Mouse (Mus musculus) liver, embryonic 16.5 days (tissue): ENCODE results near the gene S100a8. TPM values are rescaled to one million over a fixed set of nuclear protein-coding genes. Genes with fewer than 3 reads are reported as not detected.

ENCODE experiments used
- ATAC-seq: fragments of 200-750 bp; cut with Nextera tagmentation; 2 replicates; pipeline ENCODE4 v1.8.0; 2017; ENCODE audit warnings: low read depth, mild to moderate bottlenecking, moderate number of reproducible peaks, moderate library complexity
- H3K27ac ChIP-seq: fragments of 300-500 bp; sonication (generic); 2 replicates; pipeline ENCODE4 v1.5.1; 2014; ENCODE audit warnings: mild to moderate bottlenecking, low read length
- H3K27me3 ChIP-seq: fragments of 300-500 bp; sonication (generic); 2 replicates; pipeline ENCODE4 v1.6.1; 2014; ENCODE audit warnings: low read depth, low read length, mixed read lengths; ENCODE audit not compliant: control insufficient read depth, insufficient read depth
- H3K36me3 ChIP-seq: fragments of 300-500 bp; sonication (generic); 2 replicates; pipeline ENCODE4 v1.6.1; 2014; ENCODE audit warnings: mild to moderate bottlenecking; ENCODE audit not compliant: control insufficient read depth, insufficient read depth
- H3K4me1 ChIP-seq: fragments of 300-500 bp; sonication (generic); 2 replicates; pipeline ENCODE4 v1.6.1; 2014; ENCODE audit warnings: low read depth, low read length, mixed read lengths; ENCODE audit not compliant: control insufficient read depth
- H3K4me2 ChIP-seq: fragments of 300-500 bp; sonication (generic); 2 replicates; pipeline ENCODE4 v1.6.1; 2014; ENCODE audit warnings: low read depth, low read length, mixed read lengths
- H3K4me3 ChIP-seq: fragments of 300-500 bp; sonication (generic); 2 replicates; pipeline ENCODE4 v1.5.1; 2014; ENCODE audit warnings: low read depth, mild to moderate bottlenecking, low read length
- H3K9ac ChIP-seq: fragments of 300-500 bp; sonication (generic); 2 replicates; pipeline ENCODE4 v1.6.1; 2014; ENCODE audit warnings: low read depth, low read length
- H3K9me3 ChIP-seq: fragments of 300-500 bp; sonication (generic); replicated peaks from 2 replicates; pipeline ENCODE4 v1.6.1; 2016; ENCODE audit warnings: low read length; ENCODE audit not compliant: control insufficient read depth
- WGBS: fragments of 180-500 bp; shearing (Covaris S2); extraction: QIAGEN DNeasy Blood & Tissue Kit; methylation state at CpG from one replicate; pipeline ENCODE4 v1.1.7; 2014; ENCODE audit not compliant: insufficient replicate concordance; 5-methylcytosine and 5-hydroxymethylcytosine counted together
- polyA plus RNA-seq: library from polyadenylated mRNA; unstranded; fragments of >200 nt; fragmentation: Nextera tagmentation; extraction: Ambion mirVana; gene quantifications from 2 replicates; pipeline ENCODE4 v1.2.1, GENCODE M21; 2015

The S100a8 gene
- polyA plus RNA-seq, 1 experiment from 2014 or later: 2,791 TPM

DNA sequence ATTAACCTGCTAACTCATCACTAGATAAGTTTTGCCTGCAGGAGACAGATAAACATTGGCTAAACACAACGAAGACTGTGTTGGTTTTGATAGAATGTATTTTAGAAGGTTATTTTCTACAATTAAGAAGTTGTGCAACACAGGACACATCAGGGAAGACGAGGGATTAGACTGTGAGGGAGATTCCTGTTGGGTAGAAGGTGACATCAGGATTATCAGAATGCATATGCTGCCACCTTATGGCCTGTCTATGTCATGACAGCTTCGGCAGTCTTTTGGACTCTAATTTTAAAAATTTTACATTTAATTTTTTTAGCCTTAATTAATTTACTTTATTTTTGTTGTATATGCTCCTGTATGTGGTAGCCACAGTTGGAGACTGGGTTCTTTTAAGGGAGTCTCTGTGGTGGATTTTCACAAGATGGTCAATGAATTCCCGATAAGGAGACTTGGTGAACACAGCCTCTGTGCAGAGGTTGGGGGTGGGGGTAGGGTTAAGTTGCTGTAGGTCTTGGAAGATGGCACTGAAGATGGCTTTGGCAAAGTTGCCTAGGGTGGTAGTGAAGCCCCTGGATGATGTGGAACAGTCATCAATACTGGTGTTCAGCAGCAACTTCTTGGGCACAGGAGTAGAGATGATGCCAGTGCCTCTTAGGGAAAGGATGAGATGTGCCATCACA lies 39.9 kb downstream of the S100a8 start:
- no peaks in the 10 kb centered on the region for H3K9me3 ChIP-seq
- no peak overlapping the region for H3K4me3 ChIP-seq
- H3K9ac ChIP-seq: no peak overlapping the region
- no peak overlapping the region for H3K27ac ChIP-seq
- WGBS: 14% methylated on average over 4 of the region's 4 CpGs
- H3K36me3 ChIP-seq: no peaks in the 10 kb centered on the region
- no peak overlapping the region for H3K4me2 ChIP-seq
- no peaks in the 10 kb centered on the region for H3K27me3 ChIP-seq
- no peaks in the 10 kb centered on the region for H3K4me1 ChIP-seq
- no peak for ATAC-seq

DNA sequence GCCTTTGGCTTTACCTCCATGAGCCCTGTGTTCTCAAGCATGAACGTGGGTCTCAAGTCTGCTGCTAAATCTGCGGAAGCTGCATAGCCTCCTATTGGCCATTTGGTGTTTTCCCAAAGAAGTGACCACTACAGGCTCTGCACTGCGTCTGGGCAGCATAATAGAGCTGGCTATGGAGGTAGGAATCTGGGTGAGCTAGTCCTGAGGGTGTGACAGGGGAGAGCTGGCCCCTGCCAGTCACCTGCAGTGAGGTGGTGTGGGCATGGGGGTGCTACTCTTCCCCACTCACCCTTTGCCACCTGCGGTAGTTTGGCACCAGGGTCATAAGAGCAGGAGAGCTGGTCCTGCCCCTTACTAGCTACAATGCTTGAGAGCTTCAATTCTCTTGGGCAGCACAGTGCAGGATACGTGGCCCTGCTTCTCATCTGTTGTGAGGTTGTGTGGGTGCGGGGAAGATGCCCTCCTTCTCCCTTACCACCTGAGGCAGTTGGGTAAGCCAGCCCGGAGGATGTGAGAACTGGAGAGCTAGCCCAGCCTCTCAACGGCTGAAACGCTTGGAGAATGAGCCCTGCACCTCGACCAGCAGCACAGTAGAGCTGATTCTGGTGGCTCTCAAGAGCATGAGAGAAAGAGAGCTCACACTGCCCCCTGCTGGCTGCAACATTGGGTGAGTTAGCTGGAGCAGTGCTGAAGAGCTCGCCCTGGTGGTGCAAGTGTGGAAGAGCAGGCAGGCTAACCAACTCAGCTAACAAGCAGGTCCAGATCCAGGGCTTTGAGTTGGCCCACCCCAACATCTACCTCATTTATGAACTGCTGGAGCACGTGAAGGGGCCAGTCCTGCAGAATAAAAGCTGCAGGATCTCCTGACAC lies 41.0 kb downstream of the S100a8 start:
- no peaks in the 10 kb centered on the region for H3K9me3 ChIP-seq
- H3K27me3 ChIP-seq: no peaks in the 10 kb centered on the region
- H3K4me3 ChIP-seq: no peak overlapping the region
- ATAC-seq: peak; percentile 19; the same call in 1 of the 2 replicates
- no peak overlapping the region for H3K27ac ChIP-seq
- WGBS: 36% methylated on average over 12 of the region's 12 CpGs
- H3K4me2 ChIP-seq: no peak overlapping the region
- no peak overlapping the region for H3K9ac ChIP-seq
- H3K4me1 ChIP-seq: no peaks in the 10 kb centered on the region
- H3K36me3 ChIP-seq: no peaks in the 10 kb centered on the region

Other genes with a start within 250 kb of the S100a8 start
- 6.7 and 7.2 TPM in 2 replicates for gene Ints3, start 235.4 kb upstream of the S100a8 start, polyA plus RNA-seq
- gene Npr1, start 203.1 kb upstream of the S100a8 start, polyA plus RNA-seq: 4.1 and 4.3 TPM in 2 replicates
- 44.8 and 48.7 TPM in 2 replicates for gene Ilf2, start 192.9 kb upstream of the S100a8 start, polyA plus RNA-seq
- gene Snapin, start 177.9 kb upstream of the S100a8 start, polyA plus RNA-seq: 17.8 and 18.2 TPM in 2 replicates
- 38.8 and 41.2 TPM in 2 replicates for gene Chtop, start 159.5 kb upstream of the S100a8 start, polyA plus RNA-seq
- gene S100a1, start 154.6 kb upstream of the S100a8 start, polyA plus RNA-seq: 26.5 and 33.8 TPM in 2 replicates
- gene S100a13, start 154.5 kb upstream of the S100a8 start, polyA plus RNA-seq: 18.9 and 19.6 TPM in 2 replicates
- 0.09 TPM in 1 of 2 replicates, not detected in the other for gene S100a14, start 142.1 kb upstream of the S100a8 start, polyA plus RNA-seq
- gene S100a16, start 131.7 kb upstream of the S100a8 start, polyA plus RNA-seq: 31.5 and 34.8 TPM in 2 replicates
- not detected in 2 replicates for gene S100a3, start 108.4 kb upstream of the S100a8 start, polyA plus RNA-seq
- not detected in 2 replicates for gene S100a2, start 78.7 kb upstream of the S100a8 start, polyA plus RNA-seq
- not detected in 2 replicates for gene Gm42674, start 67.1 kb upstream of the S100a8 start, polyA plus RNA-seq
- gene S100a4, start 65.2 kb upstream of the S100a8 start, polyA plus RNA-seq: 2.2 and 2.5 TPM in 2 replicates
- gene S100a5, start 60.5 kb upstream of the S100a8 start, polyA plus RNA-seq: not detected in 2 replicates
- gene S100a6, start 56.1 kb upstream of the S100a8 start, polyA plus RNA-seq: 18.6 and 18.7 TPM in 2 replicates
- gene S100a7a, start 15.0 kb upstream of the S100a8 start, polyA plus RNA-seq: 0.06 TPM in 1 of 2 replicates, not detected in the other
- 1,737 and 1,805 TPM in 2 replicates for gene S100a9, start 26.7 kb downstream of the S100a8 start, polyA plus RNA-seq
- 0.06 TPM in 1 of 2 replicates, not detected in the other for gene Pglyrp4, start 57.9 kb downstream of the S100a8 start, polyA plus RNA-seq
- not detected in 2 replicates for gene Gm5849, start 108.9 kb downstream of the S100a8 start, polyA plus RNA-seq